Mouse (Mus musculus): ENCODE data around the gene Kansl1l. TPM values are rescaled to one million over a fixed set of nuclear protein-coding genes. Genes with fewer than 3 reads are reported as not detected.
A peak's percentile ranks its signal among the peaks of the same experiment; 100 is the strongest.
"Not testable (repeated sequence)": the region's sequence is repeated elsewhere in the genome, so short reads cannot be mapped to it uniquely, and the experiment has no call there.

Gene Kansl1l
- total RNA-seq, 2 experiments from 2014 or later = 9.5 to 12.1 TPM

DNA sequence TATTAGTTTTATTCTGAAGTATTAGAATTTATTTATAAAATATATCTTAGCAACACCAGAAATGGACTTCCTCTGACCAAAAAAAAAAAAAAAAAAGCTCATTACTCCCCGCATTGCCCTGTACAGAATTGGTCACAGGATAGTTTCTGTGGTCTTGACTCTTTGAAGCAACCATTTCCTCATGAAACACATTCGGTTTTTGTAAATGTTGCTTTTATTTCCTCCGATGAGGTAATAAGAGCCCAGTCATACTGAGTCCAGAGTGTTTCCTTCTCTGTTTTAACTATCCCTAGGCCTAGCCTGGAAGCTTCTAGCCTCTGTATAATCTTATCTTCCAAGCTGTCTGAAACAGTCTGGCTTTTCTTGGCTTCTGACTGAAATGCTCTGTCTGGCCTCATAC lies 104.5 kb downstream of the Kansl1l start:
- DNase-seq (ENCODE audit: extremely low spot score in 1 of 2, low spot score in 2 of 2) = no peak
- intact Hi-C loops (cut with DNase I) = no loop called here

DNA sequence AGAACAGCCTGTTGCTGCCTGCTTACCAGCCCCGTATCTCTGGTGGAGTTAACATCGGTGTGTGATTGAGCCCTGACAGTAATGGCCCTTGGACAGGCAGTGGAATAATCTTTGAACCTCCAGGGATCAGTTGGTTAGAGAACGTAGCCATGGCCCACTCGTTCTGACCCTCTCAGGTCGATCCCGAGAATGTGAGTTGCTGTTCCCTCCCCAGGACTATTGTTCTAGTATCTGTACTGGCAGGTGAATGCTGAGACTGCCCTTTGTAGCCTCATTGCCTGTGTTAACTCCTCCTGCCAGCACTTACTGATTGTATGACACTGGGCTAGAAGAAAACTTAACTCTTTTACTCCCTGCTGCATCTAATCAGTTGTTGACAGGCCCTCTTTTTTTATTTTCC lies 112.8 kb downstream of the Kansl1l start:
- intact Hi-C loops (cut with DNase I) = loop anchor here (10.0 kb wide), 1 partner anchor 110 kb away; the partner anchor contains the start of gene Kansl1l
- DNase-seq (ENCODE audit: extremely low spot score in 1 of 2, low spot score in 2 of 2) = no peak

DNA sequence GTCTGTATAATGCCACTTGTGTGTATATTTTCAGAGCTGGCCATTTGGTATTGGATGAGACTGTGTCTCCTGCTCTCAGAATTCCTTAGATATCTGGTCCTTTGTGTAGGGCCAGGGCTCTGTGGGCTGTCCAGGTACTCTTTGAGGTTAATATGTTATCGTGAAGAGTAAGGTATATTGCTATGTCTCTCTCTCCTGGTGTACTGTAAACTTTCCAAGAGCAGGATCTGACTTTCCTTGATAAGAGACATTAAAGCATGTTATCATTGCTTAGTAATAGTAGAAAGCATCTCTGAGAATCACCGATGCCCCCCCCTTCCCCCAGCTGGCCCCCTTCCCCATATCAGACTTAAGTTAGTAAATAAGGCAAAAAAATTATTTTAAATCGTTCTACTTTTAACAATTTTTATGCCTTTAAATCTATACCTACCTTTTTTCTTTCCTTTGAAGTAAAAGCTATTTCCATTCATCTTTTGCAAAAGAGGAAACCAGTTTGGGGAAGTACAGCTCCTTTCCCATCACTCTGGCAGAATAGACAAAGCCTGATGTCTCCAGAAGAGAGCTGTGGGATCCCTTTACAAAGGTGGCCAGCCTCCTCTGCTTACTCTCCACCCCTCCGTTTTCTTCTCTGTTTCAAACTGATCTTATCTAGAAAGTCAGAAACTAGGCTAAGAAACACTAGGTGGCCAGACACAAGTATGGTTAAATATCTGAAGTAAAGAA lies 114.6 kb downstream of the Kansl1l start:
- DNase-seq (ENCODE audit: extremely low spot score in 1 of 2, low spot score in 2 of 2) = no peak
- intact Hi-C loops (cut with DNase I) = loop anchor here (10.0 kb wide), 1 partner anchor 112 kb away; the partner anchor contains the start of gene Kansl1l

DNA sequence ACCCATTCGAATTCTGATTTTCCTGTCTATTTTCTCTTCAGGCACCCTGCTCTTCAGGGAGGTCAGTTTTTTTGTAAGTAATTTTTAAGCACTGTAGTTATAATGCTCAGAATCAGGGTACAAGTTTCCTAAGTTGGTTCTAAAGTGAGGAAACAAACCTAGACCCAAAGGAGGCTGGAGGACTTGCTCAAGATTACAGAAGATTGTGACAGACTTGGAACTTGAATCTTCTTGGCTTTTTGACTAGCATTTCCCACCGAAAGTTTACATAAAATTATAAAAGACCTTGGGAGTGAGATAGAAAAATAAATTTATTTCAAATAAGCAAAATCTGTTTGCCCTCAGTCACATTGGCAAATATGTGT lies 115.8 kb downstream of the Kansl1l start:
- no peak for DNase-seq (ENCODE audit: extremely low spot score in 1 of 2, low spot score in 2 of 2)
- intact Hi-C loops (cut with DNase I) = loop anchor here (10.0 kb wide), 1 partner anchor 113 kb away; the partner anchor contains the start of gene Kansl1l

DNA sequence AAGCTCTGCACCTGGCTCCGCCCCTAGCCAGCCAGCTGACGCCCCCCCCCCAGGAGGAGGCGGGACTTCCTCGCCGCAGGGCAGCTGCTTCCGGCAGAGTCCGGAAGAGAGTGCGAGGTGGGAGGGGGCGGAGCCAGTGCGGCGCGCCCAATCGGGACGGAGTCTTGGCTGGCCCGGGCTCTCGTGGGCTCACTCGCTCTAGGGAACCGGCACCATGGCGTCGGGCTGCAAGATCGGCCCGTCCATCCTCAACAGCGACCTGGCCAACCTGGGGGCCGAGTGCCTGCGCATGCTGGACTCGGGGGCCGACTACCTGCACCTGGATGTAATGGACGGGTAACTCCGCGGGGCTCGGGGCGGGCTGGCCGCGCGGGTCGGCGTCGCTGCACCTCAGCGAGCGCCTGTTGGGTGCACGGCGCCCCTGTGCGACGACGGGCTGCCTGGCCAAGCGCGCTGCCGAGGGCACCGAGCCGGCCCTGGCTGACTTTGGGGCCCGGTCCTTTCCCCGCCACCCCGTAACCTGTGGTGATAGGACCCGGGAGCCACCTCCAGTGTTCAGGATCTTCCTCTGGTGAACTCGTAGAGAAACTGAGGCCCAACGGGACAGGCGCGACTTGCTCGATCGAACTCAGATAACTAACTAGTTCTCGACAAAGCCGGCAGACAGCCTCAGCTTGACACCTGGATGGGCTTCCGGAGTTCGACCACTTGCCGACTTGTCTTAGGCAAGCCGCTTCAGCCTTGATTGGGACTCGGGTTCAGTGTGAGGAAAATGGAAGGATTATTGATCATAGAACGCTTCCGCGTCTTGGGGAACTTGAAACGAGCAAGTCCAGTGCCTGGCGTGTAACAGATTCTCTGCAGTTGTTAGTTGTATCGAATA lies 116.4 kb downstream of the Kansl1l start, which contains the start of gene Rpe:
Gene Rpe, plus strand, starts transcription at position 139 of the 883 bp plus-strand sequence.
- intact Hi-C loops (cut with DNase I) = loop anchor here (10.0 kb wide), 1 partner anchor 114 kb away; the partner anchor contains the start of gene Kansl1l
- peak; percentile 86 to 97 for DNase-seq (ENCODE audit: extremely low spot score in 1 of 2, low spot score in 2 of 2)

DNA sequence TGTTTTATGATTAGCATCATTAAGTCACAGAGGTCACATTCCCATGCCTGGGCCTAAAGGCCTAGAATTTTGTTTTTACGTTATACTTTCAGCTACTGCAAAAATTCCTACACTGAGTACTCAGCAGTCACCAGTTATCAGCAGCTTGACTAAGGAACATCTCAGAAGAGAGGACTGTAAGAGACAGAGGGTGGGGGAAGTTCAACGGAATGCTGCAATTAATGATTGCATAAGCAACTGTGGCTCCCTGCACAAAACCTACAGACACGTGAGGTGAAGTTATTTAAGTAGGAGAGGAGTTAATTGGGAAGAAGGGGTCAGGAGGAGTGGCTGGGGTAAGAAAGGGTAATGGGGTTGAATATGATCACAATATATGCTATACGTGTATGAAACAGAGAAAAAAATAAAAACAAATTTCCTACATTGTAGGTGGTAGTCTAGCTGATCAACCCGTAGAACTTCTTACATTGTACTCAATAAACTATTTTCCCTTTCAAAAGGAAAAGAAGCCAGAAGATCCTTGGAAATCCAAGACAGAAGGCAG lies 117.1 kb downstream of the Kansl1l start:
- DNase-seq (ENCODE audit: extremely low spot score in 1 of 2, low spot score in 2 of 2) = no peak
- intact Hi-C loops (cut with DNase I) = loop anchor here (10.0 kb wide), 1 partner anchor 115 kb away; the partner anchor contains the start of gene Kansl1l

DNA sequence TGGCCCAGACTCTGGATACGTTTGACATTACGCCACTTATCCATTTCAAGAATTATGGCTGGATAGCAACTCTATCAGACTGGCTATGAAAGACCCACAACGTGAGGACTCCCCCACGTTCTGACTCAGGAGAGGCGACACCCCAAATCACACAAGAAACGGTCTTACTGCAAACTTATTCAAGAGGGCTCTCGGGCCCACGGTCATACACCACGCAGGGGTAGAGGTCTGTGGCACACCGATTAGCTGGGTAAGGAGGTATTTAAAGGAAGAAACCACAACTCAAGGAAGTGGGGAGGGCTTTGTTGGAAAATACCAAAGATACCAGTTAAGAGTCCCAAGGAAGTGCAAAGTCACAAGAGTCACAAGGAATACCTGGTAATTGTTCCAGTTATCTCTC lies 117.7 kb downstream of the Kansl1l start:
- intact Hi-C loops (cut with DNase I) = loop anchor here (10.0 kb wide), 1 partner anchor 115 kb away; the partner anchor contains the start of gene Kansl1l
- not testable (repeated sequence) for DNase-seq (ENCODE audit: extremely low spot score in 1 of 2, low spot score in 2 of 2)

DNA sequence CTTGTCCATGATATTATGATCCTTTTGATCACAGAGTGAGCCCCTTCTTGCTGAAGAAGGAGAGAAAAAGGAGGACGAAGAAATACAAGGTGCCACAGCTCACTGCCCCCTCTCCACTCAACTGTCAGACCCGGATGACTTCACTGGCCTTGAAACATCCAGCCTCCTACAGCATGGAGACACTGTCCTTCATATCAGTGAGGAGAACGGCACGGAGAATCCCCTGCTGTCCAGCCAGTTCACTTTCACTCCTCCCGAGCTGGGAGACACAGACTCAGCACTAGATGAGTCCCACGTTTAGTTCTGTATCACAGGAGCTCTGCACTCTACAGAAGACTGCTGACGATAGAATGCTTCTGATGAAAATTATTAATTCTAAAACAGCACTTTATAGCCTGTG lies 122.1 kb downstream of the Kansl1l start:
- DNase-seq (ENCODE audit: extremely low spot score in 1 of 2, low spot score in 2 of 2) = no peak
- intact Hi-C loops (cut with DNase I) = no loop called here

DNA sequence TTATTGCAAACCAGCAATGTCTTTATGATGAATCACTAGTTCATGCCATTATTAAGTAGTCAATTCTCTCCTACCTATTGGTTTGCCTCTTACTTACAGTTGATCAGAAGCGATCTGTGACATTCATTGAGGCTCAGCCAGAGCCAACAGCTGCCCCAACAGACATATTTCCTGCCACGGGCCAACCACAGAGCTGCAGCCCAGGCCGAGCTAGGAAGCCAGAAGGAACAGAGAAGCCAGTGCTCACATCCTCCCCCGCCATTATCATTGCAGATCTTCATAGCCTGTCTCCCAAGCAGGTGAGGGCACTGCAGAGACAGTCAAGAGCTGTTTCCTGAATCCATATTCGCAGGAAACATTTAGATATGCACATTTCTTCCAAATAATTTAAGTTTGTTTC lies 123.1 kb downstream of the Kansl1l start:
- intact Hi-C loops (cut with DNase I) = no loop called here

DNA sequence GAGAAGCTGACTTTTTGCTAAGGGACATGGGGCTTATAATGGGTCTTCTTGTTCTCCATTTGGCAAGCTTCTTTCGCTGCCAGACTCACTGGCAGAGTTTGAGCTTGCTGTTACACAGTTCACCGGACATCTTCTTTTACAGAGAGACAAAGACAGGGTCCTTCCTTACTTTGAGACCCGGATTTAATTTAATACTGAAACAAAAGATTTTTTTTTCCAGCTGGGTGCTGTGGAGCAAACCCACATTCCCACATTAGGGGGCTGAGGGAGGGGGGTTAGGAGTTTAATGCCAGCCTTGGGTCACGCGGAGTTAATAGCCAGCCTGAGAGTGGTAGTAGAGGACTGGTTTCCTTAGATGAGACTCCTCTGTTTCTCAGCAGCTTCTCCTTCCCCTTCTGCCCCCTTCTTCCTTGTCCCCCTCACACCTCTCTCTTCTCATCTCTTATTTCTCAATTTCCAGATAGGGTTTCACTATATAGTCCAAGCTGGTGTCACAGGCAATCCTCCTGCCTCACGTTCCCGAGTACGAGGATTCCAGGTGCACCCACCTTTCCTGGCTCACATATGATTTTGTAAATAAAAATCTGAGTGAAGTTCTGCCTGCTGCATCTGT lies 124.5 kb downstream of the Kansl1l start:
- DNase-seq (ENCODE audit: extremely low spot score in 1 of 2, low spot score in 2 of 2) = no peak
- intact Hi-C loops (cut with DNase I) = no loop called here

More for the DNA sequence above, 123.1 kb downstream of the Kansl1l start:
- DNase-seq (ENCODE audit: extremely low spot score in 1 of 2, low spot score in 2 of 2) = no peak

DNA sequence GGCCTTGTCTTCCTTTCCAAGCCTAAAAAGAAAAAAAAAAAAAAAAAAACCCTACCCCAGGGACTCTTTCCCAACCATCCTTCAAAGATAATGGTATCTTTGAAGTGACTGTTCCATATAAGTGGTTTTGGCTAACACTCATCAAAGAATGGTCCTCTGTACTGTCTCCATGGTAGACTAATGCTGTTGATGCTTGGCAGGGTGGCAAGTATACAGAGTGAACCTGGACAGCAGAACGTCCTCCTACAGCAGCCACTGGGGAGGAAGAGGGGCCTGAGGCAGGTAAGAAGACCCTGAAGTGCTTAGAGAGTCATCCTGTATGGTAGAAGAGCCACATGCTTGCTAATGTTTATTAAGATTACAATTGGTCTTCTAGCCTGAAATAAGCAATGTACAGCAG lies 125.1 kb downstream of the Kansl1l start:
- no peak for DNase-seq (ENCODE audit: extremely low spot score in 1 of 2, low spot score in 2 of 2)
- intact Hi-C loops (cut with DNase I) = no loop called here

DNA sequence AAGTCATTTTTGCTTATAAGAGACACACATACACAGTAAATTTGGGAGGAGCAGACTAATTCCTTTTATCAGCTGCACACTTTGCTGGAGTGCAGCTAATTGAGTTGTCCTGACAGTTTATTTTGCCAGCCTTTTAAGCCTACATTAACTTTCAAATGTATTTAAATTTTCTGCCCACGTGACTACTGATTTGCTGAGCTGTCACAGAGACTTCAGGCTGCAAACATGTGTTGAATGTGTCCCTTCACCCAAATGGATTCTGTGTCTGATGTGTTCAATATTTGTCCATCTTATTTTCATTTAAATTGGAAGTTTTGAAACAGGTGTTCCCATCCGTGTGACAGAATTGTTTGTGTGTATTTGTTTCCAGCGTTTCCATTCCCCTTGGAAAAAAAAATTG lies 125.6 kb downstream of the Kansl1l start:
- intact Hi-C loops (cut with DNase I) = no loop called here
- DNase-seq (ENCODE audit: extremely low spot score in 1 of 2, low spot score in 2 of 2) = no peak

DNA sequence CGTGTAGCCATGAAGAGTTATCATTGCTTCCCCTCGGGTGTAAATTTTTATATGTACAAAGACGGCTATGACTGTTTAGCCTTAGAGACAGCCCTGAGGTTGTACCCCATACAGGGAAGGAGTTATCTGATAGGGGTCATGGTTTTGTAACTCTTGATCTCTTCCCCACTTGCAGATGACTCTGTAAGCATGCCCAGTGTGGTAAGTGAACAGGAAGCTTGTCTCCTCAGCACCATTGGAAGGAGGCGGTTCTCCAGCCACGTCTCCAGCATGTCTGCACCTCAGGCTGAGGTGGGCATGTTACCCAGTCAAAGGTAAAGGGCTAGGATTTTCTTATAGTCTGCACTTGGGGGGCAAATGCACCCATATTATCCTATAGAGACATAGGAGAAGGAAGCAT lies 134.4 kb downstream of the Kansl1l start:
- intact Hi-C loops (cut with DNase I) = no loop called here
- DNase-seq (ENCODE audit: extremely low spot score in 1 of 2, low spot score in 2 of 2) = no peak

DNA sequence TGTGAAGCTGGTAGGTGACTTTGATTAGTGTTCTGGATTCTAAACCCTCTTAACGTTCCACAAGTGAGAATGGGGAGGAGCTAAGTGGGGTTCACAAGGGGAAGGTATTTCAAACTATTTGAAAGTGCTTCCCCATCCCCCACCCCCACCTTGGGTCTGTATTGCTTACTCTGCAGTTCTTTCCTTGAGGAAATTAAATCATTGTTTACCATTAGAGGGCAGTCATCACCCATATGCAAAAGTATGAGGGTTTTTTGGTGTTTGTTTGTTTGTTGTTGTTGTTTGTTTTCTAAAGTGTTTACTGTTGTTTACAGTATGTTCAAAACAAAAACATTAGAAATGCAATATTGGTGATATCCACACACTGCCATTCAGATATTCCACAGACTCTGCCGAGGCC lies 138.7 kb downstream of the Kansl1l start:
- DNase-seq (ENCODE audit: extremely low spot score in 1 of 2, low spot score in 2 of 2) = no peak
- intact Hi-C loops (cut with DNase I) = no loop called here

DNA sequence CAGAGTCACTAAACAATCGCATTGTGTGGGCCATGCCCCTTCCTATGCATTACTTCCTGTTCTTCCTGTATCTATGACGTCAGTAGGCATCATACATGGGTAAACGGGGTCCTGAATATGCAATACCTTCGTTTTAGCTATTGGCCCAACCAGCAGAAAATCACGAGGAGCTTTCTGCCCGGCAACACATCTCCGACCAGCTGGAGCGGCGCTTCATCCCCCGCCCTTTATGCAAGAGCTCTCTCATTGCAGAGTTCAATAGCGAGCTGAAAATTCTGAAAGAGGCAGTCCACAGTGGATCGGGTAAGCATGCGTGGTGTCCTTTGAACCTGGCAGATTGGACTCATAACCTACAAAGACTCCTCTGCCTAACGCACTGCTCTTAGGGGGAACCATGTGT lies 139.4 kb downstream of the Kansl1l start:
- DNase-seq (ENCODE audit: extremely low spot score in 1 of 2, low spot score in 2 of 2) = no peak
- intact Hi-C loops (cut with DNase I) = no loop called here

DNA sequence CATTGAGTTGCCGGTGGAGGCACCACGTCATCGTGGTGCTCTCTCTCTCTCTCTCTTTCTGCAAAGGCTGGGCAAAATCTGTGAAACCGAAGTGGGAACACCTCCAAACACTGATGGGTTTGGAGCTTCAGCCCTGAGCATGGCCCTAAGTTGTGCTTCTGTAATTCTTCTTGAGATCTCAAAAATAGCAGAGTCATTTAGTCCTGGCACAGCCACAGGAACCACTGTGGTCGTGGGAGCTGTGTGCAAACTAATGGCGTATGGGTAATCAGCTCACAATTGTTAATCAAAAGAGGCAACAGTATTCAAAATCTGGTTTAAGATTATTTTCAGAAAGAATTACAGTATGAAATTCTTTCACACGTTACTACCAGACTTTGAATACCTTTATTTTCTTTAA lies 144.6 kb downstream of the Kansl1l start:
- intact Hi-C loops (cut with DNase I) = no loop called here
- no peak for DNase-seq (ENCODE audit: extremely low spot score in 1 of 2, low spot score in 2 of 2)

DNA sequence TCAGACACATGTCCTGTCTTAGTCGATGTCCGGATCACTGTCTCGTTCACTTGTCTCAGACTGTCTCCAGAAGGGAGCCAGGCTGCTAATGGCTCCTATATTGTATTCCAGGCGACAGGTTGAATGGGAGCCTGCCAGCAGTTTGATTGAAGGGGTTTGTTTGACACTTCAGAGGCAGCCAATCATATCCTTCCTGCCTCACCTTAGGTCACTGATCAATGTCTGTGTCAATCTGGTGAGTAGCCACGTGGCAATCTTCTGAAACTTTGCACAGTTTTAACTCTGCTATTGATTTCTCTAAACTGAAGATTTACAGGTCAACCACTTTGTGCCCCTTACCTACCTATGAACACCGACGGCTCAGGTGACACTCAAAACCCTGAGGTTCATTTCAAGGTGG lies 145.9 kb downstream of the Kansl1l start:
- intact Hi-C loops (cut with DNase I) = no loop called here

More for the DNA sequence above, 145.9 kb downstream of the Kansl1l start:
- DNase-seq (ENCODE audit: extremely low spot score in 1 of 2, low spot score in 2 of 2) = no peak

All from left cerebral cortex, postnatal 10 days (tissue).